1 mouse cellular context compared by ENCODE assay signal in the genomic region with DNA sequence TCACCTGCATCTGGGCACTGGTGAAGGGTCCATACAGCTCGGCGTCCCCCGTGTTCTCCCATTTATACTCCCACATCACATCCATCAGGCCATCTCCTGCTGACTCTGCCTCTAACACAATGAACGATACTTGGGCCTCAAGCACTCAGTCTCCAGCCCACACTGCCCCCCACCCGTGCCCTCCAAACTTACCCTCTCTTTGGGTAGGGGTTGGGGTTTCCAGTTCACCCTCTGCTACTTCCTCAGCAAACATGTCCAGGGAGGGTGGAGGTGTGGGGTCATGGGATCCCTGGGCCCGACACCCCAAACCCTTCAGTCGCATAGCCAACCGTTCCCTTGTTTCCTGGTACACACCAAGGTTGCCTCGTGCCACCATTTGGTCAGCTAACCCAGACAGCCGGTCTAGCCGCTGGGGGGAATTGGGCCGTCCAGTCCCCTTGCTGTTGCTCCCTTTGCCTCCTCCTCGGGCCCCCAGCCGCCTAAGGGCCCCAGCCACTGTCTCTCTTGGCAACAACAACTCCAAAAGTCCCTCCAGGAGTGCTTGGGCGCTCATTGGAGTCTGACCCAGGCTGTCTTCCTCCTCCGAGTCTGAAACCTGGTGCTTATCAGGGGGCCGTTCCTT.
TF ChIP-seq lines count a peak whose summit lies in the region.

No protein-coding gene starts in this region.

TF ChIP-seq in ES-E14, 5 proteins besides CTCF, POLR2A, EP300 and RAD21:
- no peak for TF ChIP-seq ZNF384 (IDR thresholded peaks at IDR 0.05; ENCODE audit: low read depth, low read length)
- TF ChIP-seq CHD2 (IDR thresholded peaks at IDR 0.05; ENCODE audit: low read depth, low read length), result no peak
- no peak for TF ChIP-seq MAFK (IDR thresholded peaks at IDR 0.05; ENCODE audit: insufficient read depth, low read depth, low read length)
